Mouse (Mus musculus): ENCODE results near the gene Tm9sf4. TPM values are rescaled to one million over a fixed set of nuclear protein-coding genes. Genes with fewer than 3 reads are reported as not detected.

Tm9sf4 gene
- polyA plus RNA-seq, 1 experiment from 2014 or later = 54.6 TPM

- Histone ChIP-seq H3K4me1 (replicated peaks) (peaks cover 21% of the 10 kb centered on the region), H3K4me3 (no peak overlapping the region), H3K36me3 (no peaks in the 10 kb centered on the region), H3K9ac (no peak overlapping the region), H3K9me3 (replicated peaks) (no peaks in the 10 kb centered on the region), H3K4me2 (no peak overlapping the region), H3K27ac (no peak overlapping the region), H3K27me3 (peaks cover 5% of the 10 kb centered on the region; the same call in 1 of the 2 replicates)
- no peak for ATAC-seq (replicated peaks; ENCODE audit: insufficient number of reproducible peaks, insufficient read depth, low FRiP score, low read depth)
- 77% methylated on average over 7 of the region's 7 CpGs for WGBS
These were observed 21.9 kb upstream of the Tm9sf4 start for GRCm38 (mm10) chr2:153139158-153139557.

DNA sequence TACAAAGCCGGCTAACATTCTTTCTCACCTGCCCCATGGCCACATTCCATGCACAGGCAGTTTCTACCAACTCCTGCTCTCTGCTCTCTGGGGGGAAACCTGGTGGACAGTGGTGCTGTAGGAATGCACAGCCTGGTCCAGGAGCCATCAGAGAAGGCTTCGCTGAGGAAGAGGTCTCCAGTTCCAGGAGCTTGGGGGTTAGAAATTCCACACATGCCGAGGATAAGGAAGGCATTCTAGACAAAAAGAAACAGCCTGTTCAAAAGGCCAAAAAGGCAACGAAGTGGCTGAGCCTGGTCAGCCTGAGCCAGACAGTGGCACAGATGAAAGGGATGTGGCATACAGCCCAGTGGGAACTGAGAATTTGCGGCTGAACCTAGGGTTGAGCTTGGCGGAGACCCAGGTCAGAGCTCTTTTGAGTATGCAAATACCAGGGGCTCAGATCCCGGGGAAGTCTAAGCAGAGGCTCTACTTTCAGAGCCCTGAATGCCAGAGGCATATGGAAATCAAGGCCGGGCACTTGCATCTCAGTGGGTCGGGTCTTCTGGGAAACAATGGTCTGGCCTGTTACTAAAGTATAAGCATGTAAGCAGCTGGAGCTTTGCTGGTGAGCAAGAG lies 21.0 kb upstream of the Tm9sf4 start:
- peak overlapping the region; percentile 33 for H3K4me2 ChIP-seq
- H3K4me1 ChIP-seq (replicated peaks) = peaks cover 21% of the 10 kb centered on the region
- H3K36me3 ChIP-seq = no peaks in the 10 kb centered on the region
- H3K27me3 ChIP-seq = peaks cover 5% of the 10 kb centered on the region; the same call in 1 of the 2 replicates
- H3K4me3 ChIP-seq = no peak overlapping the region
- no peaks in the 10 kb centered on the region for H3K9me3 ChIP-seq (replicated peaks)
- 7% methylated on average over 9 of the region's 9 CpGs for WGBS
- peak overlapping the region; percentile 90 for H3K27ac ChIP-seq
- no peak overlapping the region for H3K9ac ChIP-seq
- peak; percentile 82 for ATAC-seq (replicated peaks; ENCODE audit: insufficient number of reproducible peaks, insufficient read depth, low FRiP score, low read depth)

GRCm38 (mm10) chr2:153142620-153143199 lies 18.4 kb upstream of the Tm9sf4 start:
- Histone ChIP-seq H3K4me2 (no peak overlapping the region), H3K27ac (no peak overlapping the region), H3K9me3 (replicated peaks) (no peaks in the 10 kb centered on the region), H3K36me3 (no peaks in the 10 kb centered on the region), H3K4me3 (no peak overlapping the region), H3K27me3 (peaks cover 8% of the 10 kb centered on the region; the same call in 1 of the 2 replicates), H3K9ac (no peak overlapping the region), H3K4me1 (replicated peaks) (peaks cover 21% of the 10 kb centered on the region)
- ATAC-seq (replicated peaks; ENCODE audit: insufficient number of reproducible peaks, insufficient read depth, low FRiP score, low read depth) = no peak
- WGBS = 23% methylated on average over 10 of the region's 10 CpGs

DNA sequence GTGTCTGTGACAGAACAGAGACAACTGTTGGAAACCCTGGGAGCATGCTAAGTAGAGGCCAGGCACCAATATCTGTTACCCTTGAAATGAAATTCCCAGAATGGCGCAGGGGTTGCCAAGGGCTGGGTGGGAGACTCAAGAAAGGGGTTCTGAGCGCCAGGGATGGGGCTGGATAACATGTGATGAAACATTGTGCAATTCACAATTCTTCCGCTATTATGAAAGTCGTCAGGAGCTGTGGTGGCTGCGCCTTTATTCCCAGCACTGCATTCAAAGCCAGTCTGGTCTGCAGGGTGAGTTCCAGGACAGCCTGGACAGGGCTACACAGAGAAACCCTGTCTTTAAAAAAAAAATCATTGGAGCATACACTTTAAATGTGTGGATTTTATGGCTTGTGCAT lies 15.8 kb upstream of the Tm9sf4 start:
- H3K4me2 ChIP-seq = no peak overlapping the region
- no peak for ATAC-seq (replicated peaks; ENCODE audit: insufficient number of reproducible peaks, insufficient read depth, low FRiP score, low read depth)
- peaks cover 9% of the 10 kb centered on the region for H3K4me1 ChIP-seq (replicated peaks)
- H3K36me3 ChIP-seq = no peaks in the 10 kb centered on the region
- no peak overlapping the region for H3K27ac ChIP-seq
- peaks cover 8% of the 10 kb centered on the region; the same call in 1 of the 2 replicates for H3K27me3 ChIP-seq
- H3K9ac ChIP-seq = no peak overlapping the region
- WGBS = 69% methylated on average over 5 of the region's 5 CpGs
- H3K9me3 ChIP-seq (replicated peaks) = no peaks in the 10 kb centered on the region
- no peak overlapping the region for H3K4me3 ChIP-seq

GRCm38 (mm10) chr2:153147236-153147635 lies 13.9 kb upstream of the Tm9sf4 start:
- Histone ChIP-seq H3K36me3 (no peaks in the 10 kb centered on the region), H3K27me3 (peaks cover 6% of the 10 kb centered on the region; the same call in 1 of the 2 replicates), H3K9ac (no peak overlapping the region), H3K4me1 (replicated peaks) (peaks cover 8% of the 10 kb centered on the region; the same call in 1 of the 2 replicates), H3K4me2 (no peak overlapping the region), H3K27ac (no peak overlapping the region), H3K4me3 (no peak overlapping the region), H3K9me3 (replicated peaks) (no peaks in the 10 kb centered on the region)
- 61% methylated on average over 3 of the region's 3 CpGs for WGBS
- no peak for ATAC-seq (replicated peaks; ENCODE audit: insufficient number of reproducible peaks, insufficient read depth, low FRiP score, low read depth)

GRCm38 (mm10) chr2:153147715-153148114 lies 13.4 kb upstream of the Tm9sf4 start:
- Histone ChIP-seq H3K4me1 (replicated peaks) (peaks cover 4% of the 10 kb centered on the region; the same call in 1 of the 2 replicates), H3K27ac (no peak overlapping the region), H3K9ac (no peak overlapping the region), H3K4me3 (no peak overlapping the region), H3K36me3 (no peaks in the 10 kb centered on the region), H3K27me3 (0 out of 2 replicates have a peak, but pooled peaks cover 3% of the 10 kb centered on the region), H3K4me2 (no peak overlapping the region), H3K9me3 (replicated peaks) (no peaks in the 10 kb centered on the region)
- no peak for ATAC-seq (replicated peaks; ENCODE audit: insufficient number of reproducible peaks, insufficient read depth, low FRiP score, low read depth)
- 16% methylated on average over 3 of the region's 3 CpGs for WGBS

DNA sequence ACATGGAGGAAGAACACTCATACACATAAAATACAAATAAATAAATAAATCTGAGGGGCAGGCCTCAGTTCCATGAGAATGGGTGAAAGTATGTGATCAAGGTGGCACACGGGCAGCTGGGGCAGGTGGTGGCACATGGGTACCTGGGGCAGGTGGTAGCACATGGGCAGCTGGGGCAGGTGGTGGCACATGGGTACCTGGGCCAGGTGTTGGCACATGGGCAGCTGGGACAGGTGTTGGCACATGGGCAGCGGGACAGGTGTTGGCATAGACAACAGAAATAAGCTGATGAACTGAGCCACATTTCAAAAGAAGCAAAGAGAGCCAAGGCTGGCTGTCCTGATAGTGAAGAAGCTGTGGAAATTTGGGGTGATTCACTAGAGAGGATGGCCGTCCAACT lies 11.4 kb upstream of the Tm9sf4 start:
- ATAC-seq (replicated peaks; ENCODE audit: insufficient number of reproducible peaks, insufficient read depth, low FRiP score, low read depth) = no peak
- H3K9me3 ChIP-seq (replicated peaks) = no peaks in the 10 kb centered on the region
- 0 out of 2 replicates have a peak, but pooled peaks cover 4% of the 10 kb centered on the region for H3K4me1 ChIP-seq (replicated peaks)
- H3K4me3 ChIP-seq = no peak overlapping the region
- 76% methylated on average over 3 of the region's 3 CpGs for whole genome bisulfite sequencing
- 0 out of 2 replicates have a peak, but pooled peaks cover 3% of the 10 kb centered on the region for H3K27me3 ChIP-seq
- H3K9ac ChIP-seq = no peak overlapping the region
- H3K36me3 ChIP-seq = no peaks in the 10 kb centered on the region
- no peak overlapping the region for H3K27ac ChIP-seq
- H3K4me2 ChIP-seq = no peak overlapping the region

GRCm38 (mm10) chr2:153151026-153151425 lies 10.1 kb upstream of the Tm9sf4 start:
- 45% methylated on average over 7 of the region's 7 CpGs for WGBS
- H3K4me1 ChIP-seq (replicated peaks) = 0 out of 2 replicates have a peak, but pooled peaks cover 4% of the 10 kb centered on the region
- no peaks in the 10 kb centered on the region for H3K36me3 ChIP-seq
- H3K27ac ChIP-seq = no peak overlapping the region
- 0 out of 2 replicates have a peak, but pooled peaks cover 3% of the 10 kb centered on the region for H3K27me3 ChIP-seq
- no peak overlapping the region for H3K4me2 ChIP-seq
- ATAC-seq (replicated peaks; ENCODE audit: insufficient number of reproducible peaks, insufficient read depth, low FRiP score, low read depth) = no peak
- no peak overlapping the region for H3K4me3 ChIP-seq
- no peaks in the 10 kb centered on the region for H3K9me3 ChIP-seq (replicated peaks)
- no peak overlapping the region for H3K9ac ChIP-seq

- WGBS = 68% methylated on average over 8 of the region's 8 CpGs
- H3K4me1 ChIP-seq (replicated peaks) = 0 out of 2 replicates have a peak, but pooled peaks cover 4% of the 10 kb centered on the region
- no peaks in the 10 kb centered on the region for H3K9me3 ChIP-seq (replicated peaks)
- H3K36me3 ChIP-seq = no peaks in the 10 kb centered on the region
- no peaks in the 10 kb centered on the region for H3K27me3 ChIP-seq
- H3K9ac ChIP-seq = no peak overlapping the region
- no peak for ATAC-seq (replicated peaks; ENCODE audit: insufficient number of reproducible peaks, insufficient read depth, low FRiP score, low read depth)
- no peak overlapping the region for H3K4me2 ChIP-seq
- H3K4me3 ChIP-seq = no peak overlapping the region
- H3K27ac ChIP-seq = no peak overlapping the region
These were observed 9.0 kb upstream of the Tm9sf4 start for GRCm38 (mm10) chr2:153151926-153152665.

DNA sequence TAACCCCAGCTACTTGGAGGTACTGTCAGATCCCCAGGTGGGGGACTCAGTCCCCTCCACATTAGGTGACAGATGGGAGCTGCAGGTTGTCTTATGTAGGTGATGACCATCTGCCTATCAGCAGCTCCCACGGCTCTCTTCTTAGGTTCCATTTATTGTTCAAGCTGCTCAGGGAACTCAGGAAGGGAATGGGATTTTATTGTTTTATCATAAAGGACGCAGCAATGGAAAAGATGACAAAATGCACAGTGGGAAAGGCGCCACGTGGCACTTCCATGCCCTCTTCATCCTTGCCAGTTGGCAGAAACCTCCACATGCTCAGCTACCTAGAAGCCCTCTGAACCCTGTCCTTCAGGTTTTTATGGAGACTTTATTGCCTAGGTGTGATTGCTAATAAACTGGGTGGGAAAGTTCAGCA lies 8.1 kb upstream of the Tm9sf4 start:
- Histone ChIP-seq H3K27me3 (no peaks in the 10 kb centered on the region), H3K4me2 (no peak overlapping the region), H3K4me1 (replicated peaks) (0 out of 2 replicates have a peak, but pooled peaks cover 4% of the 10 kb centered on the region), H3K27ac (no peak overlapping the region), H3K9ac (no peak overlapping the region), H3K36me3 (no peaks in the 10 kb centered on the region), H3K4me3 (no peak overlapping the region), H3K9me3 (replicated peaks) (no peaks in the 10 kb centered on the region)
- WGBS = 56% methylated on average over 4 of the region's 4 CpGs
- ATAC-seq (replicated peaks; ENCODE audit: insufficient number of reproducible peaks, insufficient read depth, low FRiP score, low read depth) = no peak

DNA sequence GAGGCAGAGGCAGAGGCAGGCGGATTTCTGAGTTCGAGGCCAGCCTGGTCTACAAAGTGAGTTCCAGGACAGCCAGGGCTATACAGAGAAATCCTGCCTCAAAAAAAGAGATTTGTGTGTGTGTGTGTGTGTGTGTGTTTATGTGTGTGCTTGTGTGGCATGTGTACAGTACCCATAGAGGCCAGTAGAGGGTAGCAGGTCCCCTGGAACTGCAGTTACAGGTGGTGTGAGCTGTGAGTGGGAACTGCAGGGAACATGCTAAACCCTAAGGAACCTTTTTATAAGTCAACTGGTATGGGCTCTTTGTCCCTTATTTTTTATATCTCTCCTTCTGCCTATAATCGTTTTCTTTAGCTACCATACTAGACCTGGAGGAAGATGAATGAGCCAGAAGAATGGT lies 3.8 kb upstream of the Tm9sf4 start:
- no peak for ATAC-seq (replicated peaks; ENCODE audit: insufficient number of reproducible peaks, insufficient read depth, low FRiP score, low read depth)
- Histone ChIP-seq H3K27me3 (no peaks in the 10 kb centered on the region), H3K27ac (no peak overlapping the region), H3K4me1 (replicated peaks) (peaks cover 4% of the 10 kb centered on the region), H3K36me3 (no peaks in the 10 kb centered on the region), H3K9me3 (replicated peaks) (no peaks in the 10 kb centered on the region), H3K4me2 (no peak overlapping the region), H3K4me3 (no peak overlapping the region), H3K9ac (no peak overlapping the region)
- WGBS = 76% methylated on average over 3 of the region's 3 CpGs
